Mouse (Mus musculus): ENCODE measurements around the gene Rnf38.

DNA sequence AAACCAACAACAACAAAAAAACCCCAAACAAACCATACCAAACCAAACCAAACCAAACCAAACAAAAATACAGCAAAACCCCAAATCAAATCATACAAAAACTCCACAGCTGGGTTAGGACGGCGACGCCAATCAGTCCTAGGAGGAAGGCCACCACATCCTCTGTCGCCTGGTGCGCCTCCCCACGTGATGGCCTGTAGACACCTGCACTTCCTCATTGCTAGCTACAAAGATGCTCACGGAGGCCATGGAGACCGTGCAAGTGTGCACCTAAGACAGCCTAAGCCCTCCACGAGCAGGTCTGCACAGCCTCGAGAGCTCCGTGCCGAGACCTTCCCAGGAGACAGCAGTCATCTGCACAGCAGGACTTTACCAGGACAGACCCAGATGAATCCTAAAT, 106.8 kb downstream of the Rnf38 start:
- TF ChIP-seq CTCF (IDR thresholded peaks at IDR 0.05; ENCODE audit: insufficient read depth, low read length) = no peak
- TF ChIP-seq POLR2A (IDR thresholded peaks at IDR 0.05; ENCODE audit: borderline replicate concordance, extremely low read depth, low read depth, low read length) = no peak
